Mouse (Mus musculus) MEL (cell line): ENCODE data around the gene H2-M2. TPM values are rescaled to one million over a fixed set of nuclear protein-coding genes. Genes with fewer than 3 reads are reported as not detected.

Experiments used
- DNase-seq: peaks from one replicate; pipeline ENCODE4 v3.0.0; 2011; ENCODE audit warnings: low read depth, low spot score
- H3K27ac ChIP-seq: 2 replicates; pipeline ENCODE4 v1.5.1; 2012; ENCODE audit warnings: low read depth, mild to moderate bottlenecking, control low read depth, low read length, moderate library complexity; ENCODE audit not compliant: control insufficient read depth
- H3K27me3 ChIP-seq, 2 experiments: fragments of 150-350 bp in 1 of 2; sonication (generic) in 1 of 2; 2 replicates each; pipeline ENCODE4 v1.6.1; 2012; ENCODE audit warnings: low read length in 2 of 2, mild to moderate bottlenecking in 2 of 2, improper control_type of control experiment in 1 of 2, moderate library complexity in 1 of 2; ENCODE audit not compliant: insufficient read depth in 2 of 2, control insufficient read depth in 1 of 2
- H3K36me3 ChIP-seq, 2 experiments: 2 replicates each; pipeline ENCODE4 v1.6.1; 2012 to 2014; ENCODE audit warnings: low read length in 2 of 2, improper control_type of control experiment in 1 of 2, inconsistent platforms in 1 of 2, mild to moderate bottlenecking in 1 of 2; ENCODE audit not compliant: insufficient read depth in 2 of 2, control insufficient read depth in 1 of 2
- H3K4me1 ChIP-seq, 2 experiments: fragments of 150-350 bp in 1 of 2; sonication (generic) in 1 of 2; 2 replicates each; pipeline ENCODE4 v1.6.1; 2012; ENCODE audit warnings: low read length in 2 of 2, improper control_type of control experiment in 1 of 2, mild to moderate bottlenecking in 1 of 2; ENCODE audit not compliant: insufficient read depth in 2 of 2, control insufficient read depth in 1 of 2
- H3K4me3 ChIP-seq, 2 experiments: fragments of 150-350 bp in 1 of 2; sonication (generic) in 1 of 2; 2 replicates each; pipeline ENCODE4 v1.5.1; 2012; ENCODE audit warnings: low read depth in 2 of 2, low read length in 2 of 2, mild to moderate bottlenecking in 2 of 2, moderate library complexity in 2 of 2, control low read depth in 1 of 2, improper control_type of control experiment in 1 of 2; ENCODE audit not compliant: control insufficient read depth in 1 of 2, insufficient read depth in 1 of 2
- H3K79me2 ChIP-seq: 2 replicates; pipeline ENCODE4 v1.6.1; 2012; ENCODE audit warnings: mild to moderate bottlenecking, low read length, moderate library complexity; ENCODE audit not compliant: control insufficient read depth, poor library complexity, insufficient read depth
- H3K9ac ChIP-seq: 2 replicates; pipeline ENCODE4 v1.6.1; 2012; ENCODE audit warnings: low read depth, mild to moderate bottlenecking, control low read depth, low read length, moderate library complexity; ENCODE audit not compliant: control insufficient read depth, poor library complexity, severe bottlenecking
- H3K9me3 ChIP-seq: fragments of 150-350 bp; sonication (generic); replicated peaks from 2 replicates; pipeline ENCODE4 v1.6.1; 2012; ENCODE audit warnings: mild to moderate bottlenecking, low read length, improper control_type of control experiment, moderate library complexity; ENCODE audit not compliant: insufficient read depth
- CHD2 ChIP-seq: IDR thresholded peaks from 2 replicates; pipeline ENCODE4 v1.6.1; 2011; ENCODE audit warnings: low read length, improper control_type of control experiment
- CTCF ChIP-seq, 3 experiments: IDR thresholded peaks in 2 of 3; conservative IDR thresholded peaks in 1 of 3; 2 replicates each; pipeline ENCODE4 v1.5.1; 2011 to 2012; ENCODE audit warnings: low read length in 3 of 3, low read depth in 2 of 3, mild to moderate bottlenecking in 2 of 3, improper control_type of control experiment in 1 of 3, inconsistent platforms in 1 of 3, mixed read lengths in 1 of 3, moderate library complexity in 1 of 3; ENCODE audit not compliant: control insufficient read depth in 1 of 3, insufficient read depth in 1 of 3, poor library complexity in 1 of 3, severe bottlenecking in 1 of 3
- GABPA ChIP-seq: IDR thresholded peaks from 2 replicates; pipeline ENCODE4 v1.6.1; 2012; ENCODE audit warnings: low read depth, mild to moderate bottlenecking, inconsistent platforms, low read length, improper control_type of control experiment, moderate library complexity
- MAZ ChIP-seq: IDR thresholded peaks from 2 replicates; pipeline ENCODE4 v1.6.1; 2012; ENCODE audit warnings: low read depth, mild to moderate bottlenecking, inconsistent platforms, low read length, improper control_type of control experiment
- POLR2AphosphoS2 ChIP-seq: IDR thresholded peaks from 2 replicates; pipeline ENCODE4 v1.6.1; 2011; ENCODE audit warnings: low read length, improper control_type of control experiment
- RCOR1 ChIP-seq: IDR thresholded peaks from 2 replicates; pipeline ENCODE4 v1.6.1; 2012; ENCODE audit warnings: low read depth, mild to moderate bottlenecking, inconsistent platforms, low read length, improper control_type of control experiment
- UBTF ChIP-seq: IDR thresholded peaks from 2 replicates; pipeline ENCODE4 v1.6.1; 2012; ENCODE audit warnings: low read depth, mild to moderate bottlenecking, inconsistent platforms, low read length, improper control_type of control experiment, moderate library complexity, borderline replicate concordance; ENCODE audit not compliant: insufficient read depth
- ZMIZ1 ChIP-seq: IDR thresholded peaks from 2 replicates; pipeline ENCODE4 v1.6.1; 2012; ENCODE audit warnings: low read depth, mild to moderate bottlenecking, inconsistent platforms, low read length, improper control_type of control experiment, moderate library complexity
- ZNF384 ChIP-seq: IDR thresholded peaks from 2 replicates; pipeline ENCODE4 v1.6.1; 2012; ENCODE audit warnings: low read depth, mild to moderate bottlenecking, inconsistent platforms, low read length, improper control_type of control experiment
- polyA plus RNA-seq, 2 experiments: library from polyadenylated mRNA; stranded (reverse) in 1 of 2; unstranded in 1 of 2; fragments of >175 nt in 1 of 2; fragments of >200 nt in 1 of 2; gene quantifications; 2 replicates each; pipeline versions ENCODE4 v1.2.1 to v1.2.4; 2012; ENCODE audit warnings: low replicate concordance in 2 of 2, low read depth in 1 of 2; ENCODE audit not compliant: insufficient read length in 2 of 2, insufficient read depth in 1 of 2, missing spikeins in 1 of 2
- total RNA-seq: library from RNA; depleted of rRNA; stranded (reverse); fragments of 300-350 nt; gene quantifications from 2 replicates; pipeline ENCODE4 v1.2.3, GENCODE M21; 2012; rRNA removed

H2-M2 gene
- total and polyA plus RNA-seq, 3 experiments: 0.88 TPM; not detected in 2

- no peaks in the 10 kb centered on the region for H3K79me2 ChIP-seq
- TF ChIP-seq POLR2AphosphoS2: no peak
- no peak for TF ChIP-seq CTCF (IDR thresholded peaks at IDR 0.05 in 2 of 3, conservative IDR thresholded peaks at IDR 0.05 in 1 of 3; ENCODE audit: control insufficient read depth in 1 of 3, insufficient read depth in 1 of 3, low read depth in 2 of 3, low read length in 3 of 3, poor library complexity in 1 of 3, severe bottlenecking in 1 of 3)
- TF ChIP-seq UBTF: no peak
- no peak for TF ChIP-seq ZNF384
- TF ChIP-seq CHD2: no peak
- no peaks in the 10 kb centered on the region for H3K9me3 ChIP-seq
- no peaks in the 10 kb centered on the region for H3K27me3 ChIP-seq
- H3K36me3 ChIP-seq: no peaks in the 10 kb centered on the region
- H3K27ac ChIP-seq: no peak within 1 kb of the TSS
- H3K9ac ChIP-seq: no peak within 1 kb of the TSS
- no peak within 1 kb of the TSS for H3K4me3 ChIP-seq
- H3K4me1 ChIP-seq: no peaks in the 10 kb centered on the region
- DNase-seq: no peak
Observed at GRCm38 (mm10) chr17:37458616-37459015, 24.7 kb downstream of the H2-M2 start, which contains the start of gene Olfr109. Olfr109 (plus strand) TSS chr17:37458916.

- no peak within 1 kb of the TSS for H3K4me3 ChIP-seq
- H3K79me2 ChIP-seq: no peaks in the 10 kb centered on the region
- no peaks in the 10 kb centered on the region for H3K9me3 ChIP-seq
- H3K9ac ChIP-seq: no peak within 1 kb of the TSS
- H3K4me1 ChIP-seq: no peaks in the 10 kb centered on the region
- no peak within 1 kb of the TSS for H3K27ac ChIP-seq
- no peaks in the 10 kb centered on the region for H3K36me3 ChIP-seq
- no peaks in the 10 kb centered on the region for H3K27me3 ChIP-seq
- no peak for DNase-seq
- TF ChIP-seq ZMIZ1 (no peak), RCOR1 (no peak), GABPA (no peak), MAZ (no peak)
Observed at GRCm38 (mm10) chr17:37445180-37445579, 38.2 kb downstream of the H2-M2 start, which contains the start of gene Olfr108. Olfr108 (plus strand) TSS chr17:37445480.

Other genes starting within 250 kb of the H2-M2 start
- not detected in 2 replicates for gene Olfr97, start 246.2 kb downstream of the H2-M2 start, total RNA-seq
- not detected for gene Olfr97, start 246.2 kb downstream of the H2-M2 start, polyA plus RNA-seq
- not detected in 2 replicates for gene Olfr98, start 219.8 kb downstream of the H2-M2 start, total RNA-seq
- gene Olfr98, start 219.8 kb downstream of the H2-M2 start, polyA plus RNA-seq: not detected
- 4.6 and 4.7 TPM in 2 replicates for gene H2-M3, start 213.3 kb downstream of the H2-M2 start, total RNA-seq
- 1 to 10 TPM in 1 of 2 experiments, not detected in 1; 1.1 TPM for gene H2-M3, start 213.3 kb downstream of the H2-M2 start, polyA plus RNA-seq
- not detected in 2 replicates for gene Olfr99, start 200.1 kb downstream of the H2-M2 start, total RNA-seq
- gene Olfr99, start 200.1 kb downstream of the H2-M2 start, polyA plus RNA-seq: not detected
- not detected in 2 replicates for gene Olfr101, start 179.2 kb downstream of the H2-M2 start, total RNA-seq
- not detected for gene Olfr101, start 179.2 kb downstream of the H2-M2 start, polyA plus RNA-seq
- gene Olfr102, start 166.5 kb downstream of the H2-M2 start, total RNA-seq: not detected in 2 replicates
- not detected for gene Olfr102, start 166.5 kb downstream of the H2-M2 start, polyA plus RNA-seq
- not detected in 2 replicates for gene Olfr103, start 143.9 kb downstream of the H2-M2 start, total RNA-seq
- gene Olfr103, start 143.9 kb downstream of the H2-M2 start, polyA plus RNA-seq: not detected
- not detected in 2 replicates for gene Olfr104-ps, start 124.0 kb downstream of the H2-M2 start, total RNA-seq
- not detected for gene Olfr104-ps, start 124.0 kb downstream of the H2-M2 start, polyA plus RNA-seq
- gene Olfr105-ps, start 104.5 kb downstream of the H2-M2 start, total RNA-seq: not detected in 2 replicates
- not detected for gene Olfr105-ps, start 104.5 kb downstream of the H2-M2 start, polyA plus RNA-seq
- not detected in 2 replicates for gene Olfr106-ps, start 93.2 kb downstream of the H2-M2 start, total RNA-seq
- not detected for gene Olfr106-ps, start 93.2 kb downstream of the H2-M2 start, polyA plus RNA-seq
- gene Olfr107, start 84.3 kb downstream of the H2-M2 start, total RNA-seq: not detected in 2 replicates
- gene Olfr107, start 84.3 kb downstream of the H2-M2 start, polyA plus RNA-seq: not detected
- not detected in 2 replicates for gene Olfr108, start 38.1 kb downstream of the H2-M2 start, total RNA-seq
- gene Olfr108, start 38.1 kb downstream of the H2-M2 start, polyA plus RNA-seq: not detected
- gene Olfr109, start 24.6 kb downstream of the H2-M2 start, total RNA-seq: not detected in 2 replicates
- not detected for gene Olfr109, start 24.6 kb downstream of the H2-M2 start, polyA plus RNA-seq
- gene Olfr110, start 8.9 kb upstream of the H2-M2 start, total RNA-seq: not detected in 2 replicates
- not detected for gene Olfr110, start 8.9 kb upstream of the H2-M2 start, polyA plus RNA-seq
- gene Olfr111, start 24.5 kb upstream of the H2-M2 start, total RNA-seq: not detected in 2 replicates
- not detected for gene Olfr111, start 24.5 kb upstream of the H2-M2 start, polyA plus RNA-seq
- not detected in 2 replicates for gene Olfr112, start 85.9 kb upstream of the H2-M2 start, total RNA-seq
- gene Olfr112, start 85.9 kb upstream of the H2-M2 start, polyA plus RNA-seq: not detected
- not detected in 2 replicates for gene Olfr113, start 94.1 kb upstream of the H2-M2 start, total RNA-seq
- gene Olfr113, start 94.1 kb upstream of the H2-M2 start, polyA plus RNA-seq: not detected
- gene Olfr114, start 109.2 kb upstream of the H2-M2 start, total RNA-seq: not detected in 2 replicates
- gene Olfr114, start 109.2 kb upstream of the H2-M2 start, polyA plus RNA-seq: not detected
- not detected in 2 replicates for gene Olfr115, start 143.6 kb upstream of the H2-M2 start, total RNA-seq
- not detected for gene Olfr115, start 143.6 kb upstream of the H2-M2 start, polyA plus RNA-seq
- gene Olfr116, start 143.6 kb upstream of the H2-M2 start, total RNA-seq: not detected in 2 replicates
- gene Olfr116, start 143.6 kb upstream of the H2-M2 start, polyA plus RNA-seq: not detected
- gene Olfr117, start 180.2 kb upstream of the H2-M2 start, total RNA-seq: not detected in 2 replicates
- gene Olfr117, start 180.2 kb upstream of the H2-M2 start, polyA plus RNA-seq: under 1 TPM in 1 of 2 experiments, not detected in 1; 0.03 TPM
- gene Olfr118, start 183.4 kb upstream of the H2-M2 start, total RNA-seq: not detected in 2 replicates
- not detected for gene Olfr118, start 183.4 kb upstream of the H2-M2 start, polyA plus RNA-seq
- gene Olfr119, start 213.0 kb upstream of the H2-M2 start, total RNA-seq: not detected in 2 replicates
- gene Olfr119, start 213.0 kb upstream of the H2-M2 start, polyA plus RNA-seq: not detected
- not detected in 2 replicates for gene Olfr120, start 238.3 kb upstream of the H2-M2 start, total RNA-seq
- gene Olfr120, start 238.3 kb upstream of the H2-M2 start, polyA plus RNA-seq: not detected